ENCODE assay signal across 22 mouse cellular contexts in genomic region chr13:46907115-46907514, GRCm38 (mm10). TPM values are rescaled to one million over a fixed set of nuclear protein-coding genes. Genes with fewer than 3 reads are reported as not detected.
A peak's percentile ranks its signal among the peaks of the same experiment; 100 is the strongest.
DNase-seq lines count a peak whose midpoint lies in the region; ATAC-seq lines count a peak whose summit lies in the region.
"Had no signal": no experiment of that assay in that cellular context is flagged by ENCODE, and none has a peak within 500 bp of the region (broad histone marks: within the 10 kb centered on the region; RNA-seq: fewer than 3 reads in every experiment).

No protein-coding gene starts in this region.

- 82% methylated on average over 4 of the region's 4 CpGs for WGBS in heart, embryonic 15.5 days

- peak overlapping the region; percentile 85 for H3K27ac ChIP-seq in heart, embryonic 15.5 days
- H3K27ac ChIP-seq: embryonic facial prominence, embryonic 12.5 days; hindbrain, embryonic 12.5 days; limb, embryonic 12.5 days; liver, embryonic 13.5 days; neural tube, embryonic 15.5 days had no signal

- H3K9ac ChIP-seq in heart, embryonic 15.5 days = no peak overlapping the region
- H3K9ac ChIP-seq: embryonic facial prominence, embryonic 12.5 days; hindbrain, embryonic 12.5 days; limb, embryonic 12.5 days; liver, embryonic 13.5 days; neural tube, embryonic 15.5 days had no signal

- no peaks in the 10 kb centered on the region for H3K36me3 ChIP-seq in heart, embryonic 15.5 days
- H3K36me3 ChIP-seq: embryonic facial prominence, embryonic 12.5 days; hindbrain, embryonic 12.5 days; liver, embryonic 13.5 days; neural tube, embryonic 15.5 days had no signal

- no peak for ATAC-seq in heart, embryonic 15.5 days (replicated peaks; ENCODE audit: insufficient number of reproducible peaks, insufficient read depth, low FRiP score, low read depth)
- ATAC-seq: midbrain, embryonic 16.5 days had no signal

- H3K9me3 ChIP-seq in heart, embryonic 15.5 days (replicated peaks) = no peaks in the 10 kb centered on the region
- H3K9me3 ChIP-seq: embryonic facial prominence, embryonic 12.5 days; hindbrain, embryonic 12.5 days; liver, embryonic 13.5 days; neural tube, embryonic 15.5 days had no signal

- no peak overlapping the region for H3K4me3 ChIP-seq in heart, embryonic 15.5 days
- H3K4me3 ChIP-seq: embryonic facial prominence, embryonic 12.5 days; hindbrain, embryonic 12.5 days; limb, embryonic 12.5 days; liver, embryonic 13.5 days; megakaryocyte, embryonic 14.5 days; neural tube, embryonic 15.5 days had no signal

- no peaks in the 10 kb centered on the region for H3K27me3 ChIP-seq in heart, embryonic 15.5 days
- H3K27me3 ChIP-seq: embryonic facial prominence, embryonic 12.5 days; hindbrain, embryonic 12.5 days; limb, embryonic 12.5 days; liver, embryonic 13.5 days; megakaryocyte, embryonic 14.5 days; neural tube, embryonic 15.5 days had no signal

- no peak overlapping the region for H3K4me2 ChIP-seq in heart, embryonic 15.5 days
- H3K4me2 ChIP-seq: embryonic facial prominence, embryonic 12.5 days; hindbrain, embryonic 12.5 days; limb, embryonic 12.5 days; liver, embryonic 13.5 days; neural tube, embryonic 15.5 days had no signal

- peaks cover 58% of the 10 kb centered on the region for H3K4me1 ChIP-seq in heart, embryonic 15.5 days (replicated peaks)
- H3K4me1 ChIP-seq: embryonic facial prominence, embryonic 12.5 days had no signal

- intact Hi-C loops in heart, postnatal 14 days (cut with DNase I) = no loop called here
- intact Hi-C loops in heart, postnatal 10 days (cut with DNase I) = no loop called here

- peak; percentile 68 for DNase-seq in heart, adult 11 months
- no peak for DNase-seq in heart, postnatal 14 days
- DNase-seq in heart, postnatal 10 days = no peak
- peak; percentile 44 to 74 for DNase-seq in right cerebral cortex, postnatal 10 days (ENCODE audit: low spot score in 2 of 2)
- DNase-seq in right cerebral cortex, postnatal 25 days = no peak
- DNase-seq in telencephalon, adult 2 months (ENCODE audit: low read depth, low spot score) = peak; percentile 45
- DNase-seq in cerebellum, adult 11 months = no peak
- DNase-seq: cerebellum, postnatal 10 days; gastrocnemius, postnatal 36 days; kidney, adult 18-20 months; kidney, postnatal 14 days; liver, embryonic 13.5 days; right cerebral cortex, postnatal 14 days; thymus, adult 18-20 months; thymus, postnatal 4 days had no signal

RNA-seq across cellular contexts. Expression of gene Kif13a, which starts 22.6 kb away (rescaled TPM):
- total RNA-seq in heart, postnatal 14 days (2021) = 100 to 1,000 TPM in 1 of 2 experiments, 10 to 100 TPM in 1; 95.6 to 104 TPM
- 41.6 and 45.3 TPM in 2 replicates for polyA plus RNA-seq in heart, embryonic 15.5 days (2015; fragmentation: Nextera tagmentation; extraction: Ambion mirVana)
- 100 to 1,000 TPM in 1 of 2 experiments, 10 to 100 TPM in 1; 98.7 to 101 TPM for total RNA-seq in heart, postnatal 10 days (2021)

Comparison
In these comparisons a context has a peak if more than half of its experiments do, and no peak if none do; other contexts are left out.
1. DNase-seq: peak in heart, adult 11 months (single experiment), right cerebral cortex, postnatal 10 days (2 of 2) and telencephalon, adult 2 months (single experiment); none in heart, postnatal 14 days (0 of 2), heart, postnatal 10 days (0 of 2), right cerebral cortex, postnatal 25 days (single experiment) and cerebellum, adult 11 months (single experiment).